Mouse (Mus musculus) adrenal gland, adult 2 months (tissue): ENCODE data around the gene Gngt2. TPM values are rescaled to one million over a fixed set of nuclear protein-coding genes. Genes with fewer than 3 reads are reported as not detected.
A peak's percentile ranks its signal among the peaks of the same experiment; 100 is the strongest.

ENCODE experiments used
- DNase-seq: peaks from one replicate; pipeline ENCODE4 v3.0.0; 2021
- long read RNA-seq: library from polyadenylated mRNA; stranded (forward); transcript quantifications from one replicate; pipeline ENCODE4 v2.0.0, GENCODE M21; 2021
- polyA plus RNA-seq: library from polyadenylated mRNA; depleted of rRNA; stranded (reverse); fragments of >200 nt; gene quantifications from 2 replicates; pipeline ENCODE4 v1.2.3, GENCODE M21; 2012; rRNA removed
- total RNA-seq, 2 experiments: library from RNA; stranded (reverse); gene quantifications; 2 replicates each; pipeline ENCODE4 v1.2.3; 2021

Gngt2 gene
- 10 to 100 TPM; 21.4 to 30.4 TPM for total RNA-seq
- polyA plus RNA-seq, result 1.3 and 1.4 TPM in 2 replicates
- long read RNA-seq, partial matches to known transcripts, result 0 of 11 reads
- long read RNA-seq, other reads (novel, unspliced or antisense), result 5 of 11 reads

DNA sequence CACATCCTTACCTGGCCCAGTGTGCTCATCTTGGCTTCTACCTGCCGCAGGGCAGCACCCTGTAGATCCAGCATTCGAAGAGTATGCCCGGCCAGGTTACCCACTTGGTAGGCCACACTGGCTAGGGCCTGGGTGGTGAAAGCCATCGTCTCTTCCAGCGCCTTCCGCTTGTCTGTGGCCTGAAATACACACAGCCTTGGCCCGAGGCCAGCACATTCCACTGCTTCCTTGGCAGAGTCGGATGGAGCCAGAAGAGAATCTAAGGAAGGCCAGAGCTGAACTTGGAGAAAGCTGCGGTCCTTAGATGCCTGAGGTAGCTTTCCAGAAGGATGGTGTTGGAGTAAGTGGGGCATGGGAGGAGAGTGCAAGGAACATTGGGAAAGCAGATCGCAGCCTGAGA is at the start of gene Gngt2:
Gene Gngt2 (plus strand): TSS at position 158 of the 400 bp plus-strand sequence.
- peak; percentile 88 for DNase-seq

DNA sequence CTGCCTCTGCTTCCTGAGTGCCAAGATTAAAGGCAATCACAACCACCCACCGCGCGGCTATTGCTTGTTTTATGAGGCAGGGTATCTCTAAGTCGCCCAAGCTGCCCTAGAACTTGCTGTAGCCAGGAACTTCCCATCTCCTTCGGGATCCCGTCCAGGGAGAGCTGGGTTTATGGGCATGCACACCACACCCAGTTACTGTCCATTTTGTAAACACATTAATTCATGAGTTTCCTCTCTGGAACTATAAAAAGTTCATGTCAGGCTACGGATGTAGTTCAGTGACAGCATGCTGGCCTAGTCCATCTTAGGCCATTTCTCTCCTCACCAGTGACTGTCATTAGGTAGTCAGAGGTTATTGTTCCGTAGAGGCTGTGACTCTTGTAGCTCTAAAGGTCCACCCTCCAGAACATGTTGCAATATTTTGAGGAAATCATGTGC is 47.5 kb upstream of the Gngt2 start:
- peak; percentile 65 for DNase-seq

DNA sequence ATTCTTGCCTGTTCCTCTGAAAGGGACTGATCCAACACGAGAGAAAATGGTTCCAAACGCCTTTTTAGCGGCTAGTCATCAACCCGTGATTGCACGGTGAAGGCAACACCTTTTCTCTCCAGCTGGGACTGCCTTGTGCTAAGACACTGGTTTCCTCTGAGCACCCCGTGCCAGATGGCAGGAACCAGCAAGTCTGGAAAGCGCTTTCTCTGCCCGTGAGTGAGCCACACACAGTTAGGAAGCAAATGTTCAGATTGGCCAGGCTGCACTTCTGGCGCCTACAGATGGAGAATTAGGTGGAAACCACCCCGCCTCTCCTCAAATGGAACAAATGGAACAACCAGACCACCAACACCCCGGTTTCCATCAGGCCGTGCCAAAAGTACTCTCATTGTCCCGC is 45.2 kb upstream of the Gngt2 start:
- no peak for DNase-seq

DNA sequence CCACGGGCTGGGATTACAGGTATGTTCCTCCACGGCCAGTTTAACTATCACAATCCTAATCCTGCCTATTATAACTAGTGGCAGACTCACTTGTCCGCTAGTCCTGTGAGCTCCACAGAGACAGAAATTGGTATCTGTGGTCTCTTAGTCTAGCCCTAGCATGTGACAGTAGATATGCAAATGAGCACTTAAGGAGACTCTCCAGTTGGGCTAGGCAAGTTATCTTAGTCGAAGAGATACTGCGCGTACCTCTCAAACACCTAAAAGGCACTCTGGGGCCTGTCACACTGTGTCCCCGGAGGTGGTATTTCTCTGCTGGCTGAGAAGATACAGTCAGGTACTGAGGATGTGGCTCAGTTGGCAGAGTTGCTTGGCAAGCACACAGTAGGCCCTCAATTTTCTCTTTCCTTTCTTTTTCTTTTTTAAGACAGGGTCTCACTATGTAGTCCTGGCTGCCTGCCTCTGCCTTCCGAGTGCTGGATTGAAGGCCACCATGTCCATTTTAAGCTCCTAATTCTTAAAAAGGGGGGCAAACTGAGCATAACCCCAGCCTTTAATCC is 44.0 kb upstream of the Gngt2 start:
- no peak for DNase-seq

DNA sequence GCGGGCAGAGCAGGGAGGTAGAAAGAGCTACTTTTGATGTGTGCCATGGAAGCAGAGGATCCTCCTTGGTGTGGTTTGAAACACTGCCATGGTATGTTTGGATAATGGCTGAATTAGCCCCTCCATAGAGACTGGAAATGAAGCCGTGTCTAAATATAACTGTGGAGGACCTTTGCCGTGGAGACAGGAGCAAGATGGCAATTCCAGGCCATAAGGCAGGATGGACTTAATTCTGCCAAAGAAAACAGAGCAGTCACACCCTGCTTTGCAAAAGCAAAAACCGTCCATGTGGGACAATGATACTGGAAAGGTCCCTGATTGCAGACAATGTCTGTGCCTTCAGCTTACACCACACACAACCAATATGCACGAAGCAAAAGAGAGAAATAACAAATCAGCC is 42.8 kb upstream of the Gngt2 start:
- no peak for DNase-seq

DNA sequence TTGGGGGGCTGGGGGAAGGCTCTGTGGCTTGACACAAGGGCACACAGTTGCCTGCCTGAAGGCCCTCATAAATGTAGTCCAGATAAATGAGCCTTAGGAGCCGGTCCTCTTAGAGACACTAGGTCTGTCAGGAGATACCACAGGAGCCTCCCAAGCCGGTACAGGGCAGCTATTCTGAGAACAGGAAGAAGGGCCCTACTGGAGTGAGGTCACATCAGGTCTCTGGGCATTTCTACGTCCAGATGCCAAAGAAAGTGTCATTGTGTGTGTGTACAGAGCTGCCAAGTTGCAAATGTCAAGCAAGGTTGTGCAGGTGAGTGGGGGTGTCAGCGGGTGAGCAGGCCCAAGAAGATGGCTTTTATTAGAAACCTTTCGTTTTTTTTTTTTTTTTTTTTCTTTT is 41.4 kb upstream of the Gngt2 start:
- no peak for DNase-seq

DNA sequence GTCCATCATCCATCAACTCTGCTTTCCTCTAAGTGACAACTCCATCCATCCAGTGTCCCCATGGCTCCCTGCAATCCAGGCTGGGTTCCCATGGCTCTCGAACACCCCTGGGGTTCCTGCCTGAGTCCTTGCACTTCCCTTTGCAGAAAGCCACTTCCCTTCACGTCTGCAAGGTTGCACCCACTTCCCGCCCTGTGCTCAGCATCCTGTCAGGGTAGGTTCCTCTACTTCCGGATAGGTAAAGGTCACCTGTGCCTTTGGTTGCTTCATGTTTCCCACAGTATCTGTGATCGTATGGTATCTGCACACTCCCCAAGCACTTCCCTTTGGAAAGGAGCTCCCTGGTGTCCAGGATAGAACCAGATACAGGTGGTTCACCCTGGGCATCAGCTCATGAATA is 32.0 kb upstream of the Gngt2 start:
- no peak for DNase-seq

DNA sequence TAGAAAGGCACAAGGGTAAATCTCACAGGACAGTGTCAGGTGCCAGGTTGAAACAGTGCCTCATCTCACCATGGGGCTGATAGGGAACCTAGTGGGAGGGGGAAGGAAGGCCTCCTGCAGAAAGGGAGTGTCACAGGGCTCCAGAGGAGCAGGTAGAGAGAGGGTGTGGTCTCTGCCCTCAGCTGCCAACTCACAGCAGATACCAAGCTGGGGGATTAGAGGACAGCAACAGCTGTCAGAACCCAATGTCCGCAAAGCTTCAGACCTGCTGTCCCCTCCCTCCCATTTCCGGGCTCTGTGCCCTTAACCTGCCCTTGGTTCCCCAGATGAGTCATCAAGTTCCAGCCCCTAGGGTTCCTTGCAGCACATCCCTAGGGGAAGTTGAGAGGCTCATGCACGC is 31.5 kb upstream of the Gngt2 start:
- peak; percentile 86 for DNase-seq

DNA sequence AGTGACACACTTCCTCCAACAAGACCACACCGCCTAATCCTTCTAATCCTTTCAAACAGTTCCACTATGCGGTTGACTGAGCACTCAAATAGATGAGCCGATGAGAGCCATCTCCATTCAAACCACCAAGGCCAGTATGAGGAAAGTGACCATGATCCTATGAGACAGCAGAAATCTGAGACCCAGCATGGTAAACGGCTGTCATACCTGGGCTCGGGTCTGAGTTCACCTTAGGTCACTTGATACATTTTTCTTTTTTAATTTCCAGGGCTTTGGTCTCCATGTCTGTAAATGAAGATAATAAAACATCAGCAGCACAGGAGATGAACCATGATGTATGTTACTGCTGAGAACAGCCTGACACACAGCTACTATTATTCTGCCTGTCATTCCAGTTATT is 29.1 kb upstream of the Gngt2 start:
- DNase-seq, result no peak

DNA sequence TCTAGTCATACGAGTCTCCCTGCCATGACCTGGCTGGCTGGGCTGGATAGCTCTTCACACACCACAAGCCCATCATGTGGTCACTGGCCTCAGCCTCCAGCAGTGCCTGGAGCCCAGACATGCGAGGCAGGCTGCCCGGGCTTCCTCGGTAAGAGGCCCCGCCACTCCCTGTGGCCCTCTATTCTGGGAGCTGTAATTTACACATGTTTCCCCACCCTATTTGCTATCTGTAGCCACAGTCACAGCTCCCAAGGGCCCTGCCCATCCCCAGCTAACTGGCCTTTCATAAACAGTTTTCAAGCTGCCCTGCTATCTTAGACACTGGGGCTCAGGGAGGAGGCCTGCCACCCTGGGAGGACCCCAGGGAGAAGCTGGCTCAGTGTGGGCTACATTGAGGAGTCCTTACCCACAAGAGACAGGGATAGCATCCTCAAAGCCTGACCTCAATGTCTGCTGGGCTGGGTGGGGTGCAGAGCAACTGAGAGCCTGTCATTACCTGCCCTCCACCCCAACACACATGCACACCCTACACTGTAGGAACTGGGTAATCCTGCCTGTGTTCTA is 28.5 kb upstream of the Gngt2 start:
- DNase-seq, result no peak

DNA sequence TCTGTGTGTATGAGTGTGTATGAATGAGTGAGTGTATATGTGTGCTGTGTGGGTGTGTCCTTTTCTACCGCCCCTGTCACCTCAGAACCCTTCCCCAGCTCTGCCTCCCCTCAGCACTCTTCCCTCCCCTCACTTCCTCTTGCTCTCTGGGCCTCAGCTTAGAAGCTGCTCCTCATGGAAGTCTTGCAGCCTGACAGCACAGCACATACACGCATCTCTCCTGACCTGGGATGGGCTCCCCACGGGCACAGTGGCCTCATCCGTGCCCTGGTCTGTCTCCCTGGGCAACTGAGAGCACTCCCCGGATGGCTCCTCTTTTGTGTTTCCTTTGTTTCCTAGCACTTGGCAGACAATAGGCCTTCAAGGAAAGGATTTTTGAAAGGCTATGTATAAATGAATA is 27.4 kb upstream of the Gngt2 start:
- no peak for DNase-seq

DNA sequence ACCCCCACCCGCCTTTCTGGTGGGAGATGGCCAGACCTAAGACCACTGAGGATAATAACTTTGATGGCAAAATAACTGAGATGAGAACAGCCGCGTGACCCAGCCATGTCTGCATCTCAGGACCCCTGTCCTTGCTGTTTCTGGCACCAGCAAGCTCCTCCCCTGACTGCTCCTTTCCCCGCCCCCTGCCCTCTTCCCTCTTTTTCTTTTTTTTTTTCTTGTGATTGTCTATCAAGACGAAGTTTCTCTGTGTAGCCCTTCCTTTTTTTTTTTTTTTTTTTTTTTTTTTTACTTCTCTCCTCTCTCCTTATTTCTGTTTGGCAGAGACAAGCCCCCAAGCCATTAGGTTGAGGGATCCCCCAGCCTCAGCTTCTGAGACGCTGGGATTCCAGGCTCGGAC is 26.2 kb upstream of the Gngt2 start:
- no peak for DNase-seq

DNA sequence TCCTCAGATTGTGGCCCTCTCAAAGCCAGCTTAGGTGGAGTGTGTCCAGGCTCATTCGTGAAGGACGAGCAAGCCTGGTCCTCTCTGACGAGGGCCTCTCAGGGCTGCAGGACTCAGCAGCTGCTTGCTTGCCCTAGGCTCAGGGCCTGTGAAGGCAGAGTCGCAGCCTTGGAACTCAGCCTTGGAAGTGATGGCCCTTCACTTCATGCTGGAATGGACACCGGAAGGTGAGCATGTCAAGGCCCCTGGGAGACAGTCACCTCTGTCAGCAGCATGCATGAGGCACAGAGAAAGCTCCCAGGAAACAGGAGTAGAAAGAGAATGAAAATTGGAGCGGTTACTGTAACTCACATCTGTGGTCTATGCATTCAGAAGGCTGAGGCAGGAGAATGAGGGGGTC is 25.3 kb upstream of the Gngt2 start:
- no peak for DNase-seq

DNA sequence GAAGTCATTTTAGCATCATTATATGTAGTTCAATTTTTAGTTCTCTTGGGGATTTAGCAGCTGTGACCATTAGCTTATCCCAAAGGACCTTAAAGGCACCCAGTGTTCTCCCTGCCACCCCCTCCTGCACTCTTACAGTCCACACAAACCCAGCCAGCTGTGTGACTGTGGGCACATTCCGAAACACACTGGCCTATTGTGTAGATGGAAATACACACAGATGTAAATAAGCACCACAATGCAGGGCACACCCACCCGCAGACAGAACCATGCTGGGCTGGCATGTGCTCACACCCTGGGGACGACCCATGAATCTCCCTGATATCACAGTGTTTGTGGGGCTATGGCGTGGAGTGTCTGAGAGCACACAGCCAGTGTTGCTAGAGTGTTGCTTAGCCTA is 24.8 kb upstream of the Gngt2 start:
- no peak for DNase-seq

DNA sequence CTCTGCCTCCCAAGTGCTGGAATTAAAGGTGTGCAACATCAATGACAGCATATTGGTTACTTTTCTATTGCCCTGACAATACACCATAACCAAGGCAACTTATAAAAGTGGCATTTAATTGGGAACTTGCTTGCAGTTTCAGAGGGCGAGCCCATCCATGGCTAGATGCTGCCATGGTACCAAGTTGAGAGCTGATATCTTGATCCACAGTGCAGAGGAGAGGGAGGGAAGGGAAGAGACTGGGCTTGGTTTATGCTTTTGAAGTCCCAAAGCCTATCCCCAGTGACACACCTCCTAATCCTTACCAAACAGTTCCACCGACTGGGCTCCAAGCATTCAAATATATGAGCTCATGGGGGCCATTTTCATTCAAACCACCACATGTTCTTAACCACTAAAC is 22.9 kb upstream of the Gngt2 start:
- no peak for DNase-seq

DNA sequence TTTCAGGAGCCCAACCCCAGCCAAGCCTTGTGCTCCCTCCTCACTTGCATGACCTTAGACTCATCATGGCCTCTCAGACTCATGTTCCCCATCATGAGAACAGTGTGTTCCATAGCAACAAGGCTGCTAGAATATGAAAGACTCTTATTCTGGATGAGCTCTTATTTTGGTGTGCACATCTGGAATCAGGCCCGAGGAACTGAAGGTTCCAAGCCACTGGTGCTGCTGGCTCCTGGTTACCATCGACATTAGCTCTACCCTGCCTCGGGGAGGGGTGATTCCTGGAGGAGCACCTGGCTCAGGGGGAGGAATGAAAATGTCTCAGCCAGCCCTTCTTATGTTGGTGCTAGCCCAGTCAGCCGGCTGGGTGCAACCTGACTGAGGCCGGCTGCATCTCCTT is 22.2 kb upstream of the Gngt2 start:
- no peak for DNase-seq

DNA sequence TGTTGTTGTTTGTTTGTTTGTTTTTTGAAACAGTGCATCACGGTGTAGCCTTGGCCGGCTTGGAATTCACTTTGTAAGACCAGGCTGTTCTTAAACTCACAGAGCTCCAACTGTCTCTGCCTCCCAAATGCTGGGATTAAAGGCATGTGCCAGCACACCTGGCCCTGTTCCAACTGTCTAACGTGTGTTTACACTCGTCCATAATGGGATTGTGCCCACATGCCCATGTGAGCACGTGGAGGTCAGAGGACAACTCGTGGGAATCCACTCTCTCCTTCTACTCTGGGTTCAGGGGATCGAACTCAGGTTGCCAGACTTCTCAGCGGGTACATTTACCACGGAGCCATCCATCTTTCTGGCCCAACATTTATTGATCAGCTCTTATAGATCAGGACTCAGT is 21.6 kb upstream of the Gngt2 start:
- DNase-seq, result no peak

DNA sequence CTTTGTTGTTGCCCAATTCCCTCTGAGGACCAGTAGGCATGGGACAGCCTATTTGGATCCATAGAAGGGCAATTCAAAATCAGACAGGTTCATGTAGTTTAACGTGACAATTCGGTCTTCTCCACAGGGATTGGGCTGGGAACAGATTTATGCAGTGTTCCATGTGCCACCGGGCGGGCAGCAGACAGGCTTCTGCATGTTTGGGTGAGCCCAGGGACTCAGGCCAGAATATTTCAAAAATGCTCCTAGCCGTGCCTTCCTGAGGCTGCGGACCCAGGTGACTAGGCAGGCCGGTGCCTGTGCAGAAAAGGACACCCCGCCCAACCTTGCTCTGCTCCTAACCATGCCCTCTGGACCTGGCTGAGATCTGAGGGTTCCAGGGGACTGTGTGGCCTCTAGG is 17.9 kb upstream of the Gngt2 start:
- no peak for DNase-seq

DNA sequence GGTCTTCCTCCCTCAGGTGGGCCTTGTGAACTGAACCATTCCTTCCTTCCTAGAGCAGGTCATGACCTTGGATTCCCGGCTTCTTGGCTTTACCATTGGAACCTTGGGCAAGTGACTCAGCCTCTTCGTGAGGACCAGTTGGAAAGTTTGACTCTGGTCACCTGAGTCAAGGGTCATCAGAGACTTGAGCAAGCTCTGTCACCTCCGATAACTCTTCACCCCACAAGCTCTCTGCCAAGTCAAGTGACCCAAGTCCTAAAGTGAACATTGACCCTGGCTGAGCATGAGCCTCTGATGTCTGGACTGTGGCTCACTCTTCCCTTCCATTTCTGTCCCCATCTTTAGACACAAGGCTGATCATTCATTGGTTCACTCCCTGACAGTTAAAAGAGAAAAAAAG is 15.5 kb upstream of the Gngt2 start:
- no peak for DNase-seq

DNA sequence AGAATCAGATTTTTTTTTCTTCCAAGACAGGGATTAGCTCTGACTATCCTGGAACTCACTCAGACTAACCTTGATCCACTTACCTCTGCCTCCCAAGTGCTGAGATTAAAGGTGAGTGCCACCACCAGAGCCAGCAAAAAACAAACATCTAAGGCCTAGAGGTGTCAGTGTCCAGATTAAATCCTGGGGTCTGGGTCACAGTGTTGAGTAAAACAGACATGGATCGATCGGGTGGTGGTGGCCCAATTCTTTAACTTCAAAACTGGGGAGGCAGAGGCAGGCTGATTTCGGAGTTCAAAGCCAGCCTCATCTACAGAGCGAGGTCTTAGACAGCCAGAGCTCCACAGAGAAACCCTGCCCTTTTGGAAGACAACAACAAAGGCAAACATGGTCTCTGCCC is 14.6 kb upstream of the Gngt2 start:
- DNase-seq, result no peak

DNA sequence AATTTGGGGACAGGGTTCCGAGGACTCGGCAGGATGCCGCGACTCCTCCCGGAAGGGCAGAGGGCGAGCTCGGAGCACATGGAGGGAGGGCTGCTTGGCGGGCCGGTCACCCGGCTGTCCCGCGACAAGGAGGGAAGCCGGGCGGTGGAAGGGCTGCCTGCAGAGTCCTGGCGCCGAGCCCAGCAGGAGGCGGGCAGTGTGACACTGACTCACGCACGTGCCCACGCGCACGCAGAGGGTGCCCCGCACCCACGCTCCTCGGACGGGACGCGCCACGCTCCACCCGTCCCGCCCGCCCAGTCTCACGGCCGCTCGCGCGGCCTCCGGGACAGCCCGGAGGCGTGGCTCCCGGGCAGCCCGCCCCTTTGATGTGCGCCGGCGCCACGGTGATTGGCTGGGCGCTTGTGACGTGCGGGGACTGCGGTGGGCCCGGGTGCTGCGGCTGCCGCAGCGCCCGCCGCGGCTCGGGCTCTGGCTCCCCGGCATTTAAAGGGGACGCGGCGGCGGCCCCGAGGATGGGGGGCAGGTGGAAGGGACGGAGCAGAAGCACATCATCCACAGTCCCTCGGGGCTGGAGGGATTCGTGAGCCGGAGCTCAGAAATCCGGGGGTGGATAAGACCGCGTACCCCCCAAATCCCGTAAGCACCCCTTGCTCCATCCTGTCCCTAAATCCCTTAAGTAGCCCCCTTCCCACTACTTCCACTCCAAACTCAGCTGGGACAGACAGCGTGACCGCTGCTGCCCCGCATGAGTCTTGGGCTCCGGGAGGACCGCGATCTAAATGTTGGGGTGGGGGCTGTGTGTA is 12.7 kb upstream of the Gngt2 start, which contains the start of gene Phospho1:
Gene Phospho1 (plus strand): TSS at position 429 of the 806 bp plus-strand sequence.
- peak; percentile 97 for DNase-seq

DNA sequence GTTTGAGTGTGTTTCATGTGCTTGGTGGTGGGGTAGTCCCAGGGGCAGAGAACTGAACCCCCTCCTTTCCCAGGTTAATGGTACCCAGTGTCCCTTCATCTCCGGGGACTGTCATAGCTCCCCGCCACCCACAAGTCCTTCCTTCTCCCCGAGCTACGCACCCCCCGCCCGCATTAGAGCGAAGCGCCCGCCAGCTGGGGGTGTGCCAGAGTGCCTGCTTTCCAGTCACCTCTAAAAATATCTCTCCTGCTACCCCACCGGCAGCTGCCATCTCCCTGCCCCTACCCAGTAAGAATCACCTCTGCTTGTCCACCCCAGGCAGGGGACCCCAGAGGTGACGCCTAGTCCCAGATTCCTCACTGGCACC is 12.2 kb upstream of the Gngt2 start:
- DNase-seq, result peak; percentile 80

DNA sequence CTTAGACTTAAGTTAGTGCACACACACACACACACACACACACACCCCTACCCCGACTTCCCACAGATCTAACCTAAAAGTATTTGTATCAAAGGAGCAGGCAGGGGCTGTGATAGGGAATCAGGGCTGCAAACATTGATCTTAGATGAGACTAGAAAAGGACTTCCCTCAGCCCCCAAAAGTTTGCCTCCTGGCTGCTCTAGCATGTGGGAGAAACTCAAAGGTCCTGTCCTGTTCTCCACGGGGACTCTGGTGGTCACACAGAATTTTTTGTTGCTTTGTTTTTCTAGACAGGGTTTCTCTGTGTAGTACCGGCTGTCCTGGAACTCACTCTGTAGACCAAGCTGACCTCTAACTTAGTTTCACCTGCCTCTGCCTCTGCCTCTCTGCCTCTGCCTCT is 11.4 kb upstream of the Gngt2 start:
- DNase-seq, result no peak
